Mouse (Mus musculus) cerebellum, adult 9-11 months (tissue): ENCODE measurements around the gene Hdac7.

Experiments used
- DNase-seq: peaks from one replicate; pipeline ENCODE4 v3.0.0; 2022

Hdac7 gene

GRCm38 (mm10) chr15:97831242-97831986, 12.9 kb downstream of the Hdac7 start:
- DNase-seq, result peak; percentile 78

- DNase-seq, result peak; percentile 67
Measured at GRCm38 (mm10) chr15:97830788-97831241, 13.5 kb downstream of the Hdac7 start.

GRCm38 (mm10) chr15:97830253-97830787, 14.0 kb downstream of the Hdac7 start:
- peak; percentile 50 for DNase-seq

GRCm38 (mm10) chr15:97829432-97829831, 14.9 kb downstream of the Hdac7 start:
- no peak for DNase-seq

GRCm38 (mm10) chr15:97828901-97829338, 15.4 kb downstream of the Hdac7 start:
- no peak for DNase-seq

GRCm38 (mm10) chr15:97828221-97828842, 16.0 kb downstream of the Hdac7 start:
- no peak for DNase-seq

- DNase-seq, result no peak
Measured at GRCm38 (mm10) chr15:97827401-97827800, 16.9 kb downstream of the Hdac7 start.

GRCm38 (mm10) chr15:97826588-97827261, 17.6 kb downstream of the Hdac7 start:
- no peak for DNase-seq

GRCm38 (mm10) chr15:97825941-97826587, 18.2 kb downstream of the Hdac7 start:
- DNase-seq, result peak; percentile 21

GRCm38 (mm10) chr15:97825071-97825940, 19.0 kb downstream of the Hdac7 start:
- peak; percentile 53 for DNase-seq

- DNase-seq, result peak; percentile 31
Measured at GRCm38 (mm10) chr15:97824042-97824441, 20.3 kb downstream of the Hdac7 start.

GRCm38 (mm10) chr15:97823479-97823878, 20.8 kb downstream of the Hdac7 start:
- DNase-seq, result peak; percentile 20

- DNase-seq, result peak; percentile 20
Measured at GRCm38 (mm10) chr15:97822545-97823228, 21.6 kb downstream of the Hdac7 start.

GRCm38 (mm10) chr15:97821983-97822363, 22.3 kb downstream of the Hdac7 start:
- peak; percentile 16 for DNase-seq

- peak; percentile 9 for DNase-seq
Measured at GRCm38 (mm10) chr15:97821321-97821982, 22.9 kb downstream of the Hdac7 start.

GRCm38 (mm10) chr15:97819937-97820336, 24.4 kb downstream of the Hdac7 start:
- peak; percentile 13 for DNase-seq

GRCm38 (mm10) chr15:97816199-97816994, 27.9 kb downstream of the Hdac7 start:
- DNase-seq, result no peak

GRCm38 (mm10) chr15:97815254-97815653, 29.0 kb downstream of the Hdac7 start:
- no peak for DNase-seq

- DNase-seq, result no peak
Measured at GRCm38 (mm10) chr15:97814703-97815102, 29.6 kb downstream of the Hdac7 start.
